ENCODE assay signal across 26 mouse cellular contexts in genomic region chr4:36716411-36716810, GRCm38 (mm10).
DNase-seq lines count a peak whose midpoint lies in the region; ATAC-seq and TF ChIP-seq lines count a peak whose summit lies in the region.
"Had no signal": no experiment of that assay in that cellular context is flagged by ENCODE, and none has a peak within 500 bp of the region (broad histone marks: within the 10 kb centered on the region; RNA-seq: fewer than 3 reads in every experiment).

No protein-coding gene starts in this region.

- H3K4me1 ChIP-seq in forebrain, embryonic 14.5 days (ENCODE audit: control insufficient read depth, insufficient read depth, low read length): no peaks in the 10 kb centered on the region
- H3K4me1 ChIP-seq in forebrain, embryonic 16.5 days (replicated peaks; ENCODE audit: control insufficient read depth, insufficient read depth, low read length): no peaks in the 10 kb centered on the region
- H3K4me1 ChIP-seq: embryonic facial prominence, embryonic 13.5 days; embryonic facial prominence, embryonic 15.5 days; forebrain, embryonic 10.5 days; forebrain, embryonic 13.5 days had no signal

- H3K4me2 ChIP-seq in forebrain, embryonic 14.5 days (ENCODE audit: low read length): no peak overlapping the region
- H3K4me2 ChIP-seq in forebrain, embryonic 16.5 days (ENCODE audit: low read length): no peak overlapping the region
- H3K4me2 ChIP-seq: embryonic facial prominence, embryonic 13.5 days; embryonic facial prominence, embryonic 15.5 days; forebrain, embryonic 13.5 days had no signal

- no peaks in the 10 kb centered on the region for H3K36me3 ChIP-seq in forebrain, embryonic 14.5 days (ENCODE audit: control insufficient read depth, insufficient read depth, low read length)
- no peaks in the 10 kb centered on the region for H3K36me3 ChIP-seq in forebrain, embryonic 16.5 days (ENCODE audit: control insufficient read depth, insufficient read depth)
- H3K36me3 ChIP-seq: embryonic facial prominence, embryonic 13.5 days; embryonic facial prominence, embryonic 15.5 days; forebrain, embryonic 10.5 days; G1E had no signal

- no peak overlapping the region for H3K4me3 ChIP-seq in forebrain, embryonic 14.5 days (ENCODE audit: low read depth, low read length)
- H3K4me3 ChIP-seq in forebrain, embryonic 16.5 days (replicated peaks; ENCODE audit: low read length): no peak overlapping the region
- H3K4me3 ChIP-seq in layer of hippocampus, adult 2 months: no peak overlapping the region
- H3K4me3 ChIP-seq: embryonic facial prominence, embryonic 13.5 days; embryonic facial prominence, embryonic 15.5 days; erythroblast, embryonic 14.5 days; forebrain, embryonic 10.5 days; forebrain, embryonic 13.5 days had no signal

- WGBS in forebrain, embryonic 14.5 days: 74% methylated on average over 1 of the region's 1 CpGs
- WGBS in forebrain, embryonic 16.5 days: 54% methylated on average over 1 of the region's 1 CpGs

- H3K9me3 ChIP-seq in forebrain, embryonic 14.5 days (replicated peaks; ENCODE audit: control insufficient read depth, low read length): no peaks in the 10 kb centered on the region
- H3K9me3 ChIP-seq in forebrain, embryonic 16.5 days (ENCODE audit: control insufficient read depth, low read length): no peaks in the 10 kb centered on the region
- H3K9me3 ChIP-seq: embryonic facial prominence, embryonic 13.5 days; embryonic facial prominence, embryonic 15.5 days; forebrain, embryonic 10.5 days; forebrain, embryonic 13.5 days; G1E had no signal

- no peak for TF ChIP-seq CTCF in layer of hippocampus, adult 2 months (conservative IDR thresholded peaks at IDR 0.05)
- TF ChIP-seq CTCF in brain, embryonic 14.5 days (IDR thresholded peaks at IDR 0.05; ENCODE audit: borderline replicate concordance, extremely low read depth, insufficient read depth, insufficient read length): no peak

- H3K27me3 ChIP-seq in forebrain, embryonic 14.5 days (replicated peaks; ENCODE audit: control insufficient read depth, insufficient read depth, low read length): no peaks in the 10 kb centered on the region
- no peaks in the 10 kb centered on the region for H3K27me3 ChIP-seq in forebrain, embryonic 16.5 days (replicated peaks; ENCODE audit: control insufficient read depth, insufficient read depth, low read length)
- H3K27me3 ChIP-seq: CH12.LX; embryonic facial prominence, embryonic 13.5 days; embryonic facial prominence, embryonic 15.5 days; forebrain, embryonic 13.5 days; Patski had no signal

- no peak overlapping the region for H3K27ac ChIP-seq in forebrain, embryonic 14.5 days (ENCODE audit: low read depth, low read length)
- H3K27ac ChIP-seq in forebrain, embryonic 16.5 days (ENCODE audit: low read length): no peak overlapping the region
- H3K27ac ChIP-seq in layer of hippocampus, adult 2 months: peak overlapping the region; percentile 54
- H3K27ac ChIP-seq: embryonic facial prominence, embryonic 13.5 days; embryonic facial prominence, embryonic 15.5 days; forebrain, embryonic 10.5 days; forebrain, embryonic 13.5 days had no signal

- TF ChIP-seq POLR2A in brain, embryonic 14.5 days (IDR thresholded peaks at IDR 0.05; ENCODE audit: borderline replicate concordance, extremely low read depth, insufficient read depth, insufficient read length, poor library complexity, severe bottlenecking): no peak

- peak; percentile 67 for DNase-seq in forebrain, embryonic 14.5 days (ENCODE audit: low spot score)
- no peak for DNase-seq in layer of hippocampus, adult 2 months (ENCODE audit: low spot score in 2 of 2)
- no peak for DNase-seq in layer of hippocampus, postnatal 25 days (ENCODE audit: extremely low spot score in 1 of 2, low spot score in 1 of 2)
- peak; percentile 71 for DNase-seq in brain, embryonic 14.5 days (ENCODE audit: low read depth)
- DNase-seq: adrenal gland, adult 8-10 months; adrenal gland, postnatal 14 days; adrenal gland, postnatal 36 days; B cell, adult 2 months; cerebellum, adult 11 months; cerebellum, adult 18-20 months; cerebellum, adult 8-10 months; cerebellum, adult 9-11 months; cerebellum, postnatal 14 days; cerebellum, postnatal 36 days; embryo, embryonic 11 days had no signal

- H3K9ac ChIP-seq in forebrain, embryonic 14.5 days (ENCODE audit: low read length): no peak overlapping the region
- no peak overlapping the region for H3K9ac ChIP-seq in forebrain, embryonic 16.5 days (replicated peaks; ENCODE audit: low read depth, low read length)
- H3K9ac ChIP-seq: embryonic facial prominence, embryonic 13.5 days; embryonic facial prominence, embryonic 15.5 days; forebrain, embryonic 13.5 days had no signal

- ATAC-seq in forebrain, embryonic 14.5 days: peak; percentile 32; the same call in 1 of the 2 replicates
- ATAC-seq in forebrain, embryonic 16.5 days: no peak
- ATAC-seq: activated CD4-positive, CD25-positive, alpha-beta regulatory T cell, adult 4 months; CD4-positive, CD25-positive, alpha-beta regulatory T cell, adult 4 months; forebrain, embryonic 13.5 days; Patski had no signal

Comparison
In these comparisons a context has a peak if more than half of its experiments do, and no peak if none do; other contexts are left out.
1. DNase-seq: peak in forebrain, embryonic 14.5 days (single experiment) and brain, embryonic 14.5 days (single experiment); none in layer of hippocampus, adult 2 months (0 of 2) and layer of hippocampus, postnatal 25 days (0 of 2).